Mouse (Mus musculus) E14TG2a.4 (cell line): ENCODE data around the gene Pltp.

Experiments used
- H3K27me3 ChIP-seq: 2 replicates; pipeline ENCODE4 v1.6.1; 2014; ENCODE audit warnings: low read length, control low read depth; ENCODE audit not compliant: insufficient read depth
- H3K36me3 ChIP-seq: 2 replicates; pipeline ENCODE4 v1.6.1; 2014; ENCODE audit warnings: low read length, control low read depth; ENCODE audit not compliant: insufficient read depth
- H3K4me1 ChIP-seq: replicated peaks from 2 replicates; pipeline ENCODE4 v1.6.1; 2014; ENCODE audit warnings: low read depth, low read length, control low read depth
- H3K4me3 ChIP-seq: replicated peaks from 2 replicates; pipeline ENCODE4 v1.5.1; 2014; ENCODE audit warnings: mild to moderate bottlenecking, low read length
- H3K9me3 ChIP-seq: 2 replicates; pipeline ENCODE4 v1.6.1; 2014; ENCODE audit warnings: low read length, control low read depth
- CTCF ChIP-seq: conservative IDR thresholded peaks from 2 replicates; pipeline ENCODE4 v1.5.1; 2014; ENCODE audit warnings: low read length
- NANOG ChIP-seq: IDR thresholded peaks from 2 replicates; pipeline ENCODE4 v1.6.1; 2014; ENCODE audit warnings: borderline replicate concordance, low read length, mixed read lengths
- POU5F1 ChIP-seq: IDR thresholded peaks from 2 replicates; pipeline ENCODE4 v1.6.1; 2014; ENCODE audit warnings: low read length, borderline replicate concordance

The Pltp gene

GRCm38 (mm10) chr2:164790451-164790850, 67.1 kb downstream of the Pltp start:
- Histone ChIP-seq H3K27me3 (peaks cover 9% of the 10 kb centered on the region), H3K9me3 (no peaks in the 10 kb centered on the region), H3K4me3 (no peak overlapping the region), H3K4me1 (peaks cover 92% of the 10 kb centered on the region), H3K36me3 (peaks cover 61% of the 10 kb centered on the region)
- TF ChIP-seq NANOG (no peak), POU5F1 (no peak), CTCF (no peak)
